Mouse (Mus musculus): ENCODE results near the gene Gm20479. TPM values are rescaled to one million over a fixed set of nuclear protein-coding genes. Genes with fewer than 3 reads are reported as not detected.
A peak's percentile ranks its signal among the peaks of the same experiment; 100 is the strongest.

Gene Gm20479
- polyA plus RNA-seq, 1 experiment from 2014 or later = not detected

DNA sequence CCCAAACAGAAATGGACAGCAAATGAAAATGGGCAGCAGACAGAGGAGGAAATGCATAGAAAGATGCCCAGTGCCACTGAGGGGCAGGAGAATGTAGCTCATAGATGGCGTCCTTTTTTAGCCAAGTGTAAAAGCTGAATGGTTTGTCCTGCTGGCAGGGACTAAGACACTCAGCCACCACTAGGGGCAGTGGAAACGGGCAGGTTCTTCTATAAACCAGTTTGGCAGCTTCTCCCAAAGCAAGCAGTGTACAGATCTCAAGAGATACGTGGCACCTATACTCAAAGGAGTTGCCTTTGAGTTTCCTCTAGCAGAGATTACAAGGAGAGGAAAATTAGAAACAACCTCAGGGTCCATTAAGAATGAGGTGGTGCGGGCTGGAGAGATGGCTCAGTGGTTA, 21.2 kb upstream of the Gm20479 start:
- WGBS = 21% methylated on average over 4 of the region's 4 CpGs
- H3K27me3 ChIP-seq (ENCODE audit: control insufficient read depth, insufficient read depth, low read length) = peaks cover 21% of the 10 kb centered on the region

GRCm38 (mm10) chr7:27375274-27375673, 18.1 kb upstream of the Gm20479 start:
- Histone ChIP-seq H3K27ac (ENCODE audit: low read depth, low read length) (no peak overlapping the region), H3K36me3 (ENCODE audit: control insufficient read depth, insufficient read depth, low read length) (no peaks in the 10 kb centered on the region), H3K27me3 (ENCODE audit: control insufficient read depth, insufficient read depth, low read length) (peaks cover 52% of the 10 kb centered on the region), H3K4me2 (ENCODE audit: low read depth, low read length, severe bottlenecking) (no peak overlapping the region), H3K9ac (ENCODE audit: low read length) (no peak overlapping the region), H3K4me1 (replicated peaks; ENCODE audit: control insufficient read depth, insufficient read depth, low read length) (peaks cover 4% of the 10 kb centered on the region; the same call in 1 of the 2 replicates), H3K4me3 (ENCODE audit: low read depth, low read length) (no peak overlapping the region), H3K9me3 (ENCODE audit: control insufficient read depth, low read length) (peaks cover under 1% of the 10 kb centered on the region; the same call in 1 of the 2 replicates)
- 3% methylated on average over 22 of the region's 22 CpGs for WGBS
- no peak for DNase-seq (ENCODE audit: low spot score)
- ATAC-seq (replicated peaks; ENCODE audit: low FRiP score) = no peak

More for the DNA sequence above, 21.2 kb upstream of the Gm20479 start:
- Histone ChIP-seq H3K9ac (ENCODE audit: low read length) (no peak overlapping the region), H3K4me3 (ENCODE audit: low read depth, low read length) (no peak overlapping the region), H3K27ac (ENCODE audit: low read depth, low read length) (no peak overlapping the region), H3K9me3 (ENCODE audit: control insufficient read depth, low read length) (no peaks in the 10 kb centered on the region), H3K4me2 (ENCODE audit: low read depth, low read length, severe bottlenecking) (no peak overlapping the region), H3K36me3 (ENCODE audit: control insufficient read depth, insufficient read depth, low read length) (no peaks in the 10 kb centered on the region), H3K4me1 (replicated peaks; ENCODE audit: control insufficient read depth, insufficient read depth, low read length) (no peaks in the 10 kb centered on the region)
- no peak for DNase-seq (ENCODE audit: low spot score)
- no peak for ATAC-seq (replicated peaks; ENCODE audit: low FRiP score)

GRCm38 (mm10) chr7:27371715-27372462, 14.7 kb upstream of the Gm20479 start:
- no peak overlapping the region; the same call in 1 of the 2 replicates for H3K4me3 ChIP-seq (ENCODE audit: low read depth, low read length)
- ATAC-seq (replicated peaks; ENCODE audit: low FRiP score) (no peak), DNase-seq (ENCODE audit: low spot score) (no peak)
- WGBS = 4% methylated on average over 44 of the region's 44 CpGs
- H3K9me3 ChIP-seq (ENCODE audit: control insufficient read depth, low read length) = peaks cover 3% of the 10 kb centered on the region; the same call in 1 of the 2 replicates
- peaks cover 82% of the 10 kb centered on the region for H3K27me3 ChIP-seq (ENCODE audit: control insufficient read depth, insufficient read depth, low read length)
- peak overlapping the region; percentile 22 for H3K4me2 ChIP-seq (ENCODE audit: low read depth, low read length, severe bottlenecking)
- H3K36me3 ChIP-seq (ENCODE audit: control insufficient read depth, insufficient read depth, low read length) = no peaks in the 10 kb centered on the region
- H3K4me1 ChIP-seq (replicated peaks; ENCODE audit: control insufficient read depth, insufficient read depth, low read length) = peaks cover 8% of the 10 kb centered on the region; the same call in 1 of the 2 replicates
- no peak overlapping the region for H3K27ac ChIP-seq (ENCODE audit: low read depth, low read length)
- H3K9ac ChIP-seq (ENCODE audit: low read length) = no peak overlapping the region

GRCm38 (mm10) chr7:27369111-27369510, 11.9 kb upstream of the Gm20479 start:
- DNase-seq (ENCODE audit: low spot score) = no peak
- Histone ChIP-seq H3K4me2 (ENCODE audit: low read depth, low read length, severe bottlenecking) (no peak overlapping the region), H3K4me1 (replicated peaks; ENCODE audit: control insufficient read depth, insufficient read depth, low read length) (peaks cover 13% of the 10 kb centered on the region; the same call in 1 of the 2 replicates), H3K27me3 (ENCODE audit: control insufficient read depth, insufficient read depth, low read length) (peaks cover 95% of the 10 kb centered on the region), H3K36me3 (ENCODE audit: control insufficient read depth, insufficient read depth, low read length) (no peaks in the 10 kb centered on the region), H3K9me3 (ENCODE audit: control insufficient read depth, low read length) (peaks cover 3% of the 10 kb centered on the region; the same call in 1 of the 2 replicates), H3K4me3 (ENCODE audit: low read depth, low read length) (no peak overlapping the region), H3K9ac (ENCODE audit: low read length) (no peak overlapping the region), H3K27ac (ENCODE audit: low read depth, low read length) (no peak overlapping the region)
- ATAC-seq (replicated peaks; ENCODE audit: low FRiP score) = no peak
- 81% methylated on average over 19 of the region's 19 CpGs for WGBS

- 14% methylated on average over 11 of the region's 11 CpGs for WGBS
- no peak for ATAC-seq (replicated peaks; ENCODE audit: low FRiP score)
- no peak overlapping the region for H3K4me2 ChIP-seq (ENCODE audit: low read depth, low read length, severe bottlenecking)
- peaks cover 14% of the 10 kb centered on the region; the same call in 1 of the 2 replicates for H3K4me1 ChIP-seq (replicated peaks; ENCODE audit: control insufficient read depth, insufficient read depth, low read length)
- no peak overlapping the region for H3K9ac ChIP-seq (ENCODE audit: low read length)
- no peak for DNase-seq (ENCODE audit: low spot score)
- H3K27me3 ChIP-seq (ENCODE audit: control insufficient read depth, insufficient read depth, low read length) = peaks cover 99% of the 10 kb centered on the region
- no peak overlapping the region for H3K27ac ChIP-seq (ENCODE audit: low read depth, low read length)
- H3K36me3 ChIP-seq (ENCODE audit: control insufficient read depth, insufficient read depth, low read length) = no peaks in the 10 kb centered on the region
- H3K9me3 ChIP-seq (ENCODE audit: control insufficient read depth, low read length) = peaks cover 3% of the 10 kb centered on the region; the same call in 1 of the 2 replicates
- H3K4me3 ChIP-seq (ENCODE audit: low read depth, low read length) = no peak overlapping the region
Measured at GRCm38 (mm10) chr7:27367976-27368375, 10.8 kb upstream of the Gm20479 start.

GRCm38 (mm10) chr7:27366082-27366844, 9.0 kb upstream of the Gm20479 start:
- H3K27me3 ChIP-seq (ENCODE audit: control insufficient read depth, insufficient read depth, low read length) = peaks cover 88% of the 10 kb centered on the region
- DNase-seq (ENCODE audit: low spot score) (no peak), ATAC-seq (replicated peaks; ENCODE audit: low FRiP score) (no peak)
- 38% methylated on average over 21 of the region's 21 CpGs for WGBS
- H3K4me3 ChIP-seq (ENCODE audit: low read depth, low read length) = no peak overlapping the region
- peaks cover 3% of the 10 kb centered on the region; the same call in 1 of the 2 replicates for H3K9me3 ChIP-seq (ENCODE audit: control insufficient read depth, low read length)
- H3K27ac ChIP-seq (ENCODE audit: low read depth, low read length) = no peak overlapping the region
- H3K4me2 ChIP-seq (ENCODE audit: low read depth, low read length, severe bottlenecking) = no peak overlapping the region
- H3K4me1 ChIP-seq (replicated peaks; ENCODE audit: control insufficient read depth, insufficient read depth, low read length) = peaks cover 10% of the 10 kb centered on the region; the same call in 1 of the 2 replicates
- no peaks in the 10 kb centered on the region for H3K36me3 ChIP-seq (ENCODE audit: control insufficient read depth, insufficient read depth, low read length)
- H3K9ac ChIP-seq (ENCODE audit: low read length) = no peak overlapping the region

DNA sequence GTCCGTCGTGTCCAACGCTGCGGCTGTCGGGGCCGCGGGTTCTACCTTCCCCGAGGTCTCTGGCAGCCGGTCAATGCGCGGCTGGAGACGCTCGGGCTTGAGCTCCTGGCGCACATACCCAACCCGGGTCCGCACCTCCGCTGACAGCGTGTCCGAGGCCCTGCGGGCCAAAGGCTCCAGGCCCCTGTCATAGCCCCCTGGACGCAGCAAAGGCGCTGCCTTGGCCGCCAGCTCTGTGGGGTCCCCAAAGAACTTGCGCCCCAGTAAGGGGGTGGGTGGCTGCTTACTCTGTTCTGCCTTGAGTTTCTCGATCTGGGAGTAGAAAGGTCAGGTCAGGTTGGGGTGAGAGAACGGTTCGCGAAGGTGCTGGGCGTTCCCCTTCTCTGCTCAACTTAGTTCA, 7.2 kb upstream of the Gm20479 start:
- H3K4me2 ChIP-seq (ENCODE audit: low read depth, low read length, severe bottlenecking) = no peak overlapping the region
- H3K4me1 ChIP-seq (replicated peaks; ENCODE audit: control insufficient read depth, insufficient read depth, low read length) = peaks cover 10% of the 10 kb centered on the region; the same call in 1 of the 2 replicates
- 3% methylated on average over 29 of the region's 29 CpGs for WGBS
- no peaks in the 10 kb centered on the region for H3K9me3 ChIP-seq (ENCODE audit: control insufficient read depth, low read length)
- H3K9ac ChIP-seq (ENCODE audit: low read length) = no peak overlapping the region
- no peak for ATAC-seq (replicated peaks; ENCODE audit: low FRiP score)
- peaks cover 71% of the 10 kb centered on the region for H3K27me3 ChIP-seq (ENCODE audit: control insufficient read depth, insufficient read depth, low read length)
- no peak overlapping the region for H3K27ac ChIP-seq (ENCODE audit: low read depth, low read length)
- no peak overlapping the region for H3K4me3 ChIP-seq (ENCODE audit: low read depth, low read length)
- DNase-seq (ENCODE audit: low spot score) = no peak
- H3K36me3 ChIP-seq (ENCODE audit: control insufficient read depth, insufficient read depth, low read length) = no peaks in the 10 kb centered on the region

GRCm38 (mm10) chr7:27361283-27361946, 4.2 kb upstream of the Gm20479 start:
- DNase-seq (ENCODE audit: low spot score) = peak; percentile 100
- Histone ChIP-seq H3K4me3 (ENCODE audit: low read depth, low read length) (peak overlapping the region; percentile 41), H3K27me3 (ENCODE audit: control insufficient read depth, insufficient read depth, low read length) (peaks cover 53% of the 10 kb centered on the region), H3K27ac (ENCODE audit: low read depth, low read length) (no peak overlapping the region), H3K9me3 (ENCODE audit: control insufficient read depth, low read length) (no peaks in the 10 kb centered on the region), H3K4me1 (replicated peaks; ENCODE audit: control insufficient read depth, insufficient read depth, low read length) (peaks cover 6% of the 10 kb centered on the region; the same call in 1 of the 2 replicates), H3K9ac (ENCODE audit: low read length) (peak overlapping the region; percentile 60), H3K4me2 (ENCODE audit: low read depth, low read length, severe bottlenecking) (peak overlapping the region; percentile 83), H3K36me3 (ENCODE audit: control insufficient read depth, insufficient read depth, low read length) (no peaks in the 10 kb centered on the region)
- ATAC-seq (replicated peaks; ENCODE audit: low FRiP score) = peak; percentile 95
- WGBS = under 1% methylated on average over 52 of the region's 52 CpGs
